Mouse (Mus musculus) forebrain, embryonic 11.5 days (tissue): Measurements from ENCODE around the gene Zdhhc1. TPM values are rescaled to one million over a fixed set of nuclear protein-coding genes. Genes with fewer than 3 reads are reported as not detected.
A peak's percentile ranks its signal among the peaks of the same experiment; 100 is the strongest.

Experiments used
- ATAC-seq: fragments of 200-750 bp; cut with Nextera tagmentation; replicated peaks from 2 replicates; pipeline ENCODE4 v1.8.0; 2017; ENCODE audit warnings: moderate TSS enrichment; ENCODE audit not compliant: low FRiP score
- DNase-seq: peaks from one replicate; pipeline ENCODE4 v3.0.0-alpha.2; 2017; ENCODE audit warnings: low spot score
- H3K27ac ChIP-seq: fragments of 300-500 bp; sonication (generic); 2 replicates; pipeline ENCODE4 v1.5.1; 2014; ENCODE audit warnings: low read depth, low read length
- H3K27me3 ChIP-seq: fragments of 300-500 bp; sonication (generic); 2 replicates; pipeline ENCODE4 v1.6.1; 2014; ENCODE audit warnings: mild to moderate bottlenecking, low read length, mixed read lengths; ENCODE audit not compliant: control insufficient read depth, insufficient read depth
- H3K36me3 ChIP-seq: fragments of 300-500 bp; sonication (generic); 2 replicates; pipeline ENCODE4 v1.6.1; 2014; ENCODE audit warnings: mild to moderate bottlenecking, low read length, moderate library complexity, mixed read lengths; ENCODE audit not compliant: control insufficient read depth, insufficient read depth
- H3K4me1 ChIP-seq: fragments of 300-500 bp; sonication (generic); replicated peaks from 2 replicates; pipeline ENCODE4 v1.6.1; 2014; ENCODE audit warnings: low read length, mixed read lengths; ENCODE audit not compliant: control insufficient read depth, insufficient read depth
- H3K4me2 ChIP-seq: fragments of 300-500 bp; sonication (generic); 2 replicates; pipeline ENCODE4 v1.6.1; 2014; ENCODE audit warnings: low read depth, mild to moderate bottlenecking, low read length, moderate library complexity, mixed read lengths; ENCODE audit not compliant: severe bottlenecking
- H3K4me3 ChIP-seq: fragments of 300-500 bp; sonication (generic); 2 replicates; pipeline ENCODE4 v1.5.1; 2014; ENCODE audit warnings: low read depth, low read length
- H3K9ac ChIP-seq: fragments of 300-500 bp; sonication (generic); 2 replicates; pipeline ENCODE4 v1.6.1; 2014; ENCODE audit warnings: low read length
- H3K9me3 ChIP-seq: fragments of 300-500 bp; sonication (generic); 2 replicates; pipeline ENCODE4 v1.6.1; 2016; ENCODE audit warnings: low read length, mixed read lengths; ENCODE audit not compliant: control insufficient read depth
- WGBS: fragments of 180-500 bp; shearing (Covaris S2); extraction: QIAGEN DNeasy Blood & Tissue Kit; methylation state at CpG from one replicate; pipeline ENCODE4 v1.1.7; 2014; 5-methylcytosine and 5-hydroxymethylcytosine counted together
- polyA plus RNA-seq: library from polyadenylated mRNA; unstranded; fragments of >200 nt; fragmentation: Nextera tagmentation; extraction: Ambion mirVana; gene quantifications from 2 replicates; pipeline ENCODE4 v1.2.1, GENCODE M21; 2014

Zdhhc1 gene
- polyA plus RNA-seq, 1 experiment from 2014 or later: 24.6 TPM

- Histone ChIP-seq H3K27me3 (peaks cover 4% of the 10 kb centered on the region; the same call in 1 of the 2 replicates), H3K36me3 (no peaks in the 10 kb centered on the region), H3K9ac (no peak overlapping the region), H3K4me3 (no peak overlapping the region), H3K27ac (no peak overlapping the region), H3K4me2 (no peak overlapping the region), H3K4me1 (peaks cover 8% of the 10 kb centered on the region), H3K9me3 (no peaks in the 10 kb centered on the region)
- DNase-seq: no peak
- ATAC-seq: no peak
- 90% methylated on average over 6 of the region's 6 CpGs for WGBS
These were observed 17.5 kb upstream of the Zdhhc1 start for GRCm38 (mm10) chr8:105514194-105514593.

GRCm38 (mm10) chr8:105509997-105510735, 13.5 kb upstream of the Zdhhc1 start:
- 53% methylated on average over 12 of the region's 12 CpGs for WGBS
- Histone ChIP-seq H3K4me2 (no peak overlapping the region), H3K4me1 (no peaks in the 10 kb centered on the region), H3K9me3 (no peaks in the 10 kb centered on the region), H3K27me3 (no peaks in the 10 kb centered on the region), H3K36me3 (no peaks in the 10 kb centered on the region), H3K27ac (no peak overlapping the region), H3K4me3 (no peak overlapping the region), H3K9ac (no peak overlapping the region)
- ATAC-seq (no peak), DNase-seq (no peak)

GRCm38 (mm10) chr8:105508758-105509157, 12.1 kb upstream of the Zdhhc1 start:
- no peak overlapping the region for H3K4me3 ChIP-seq
- H3K36me3 ChIP-seq: no peaks in the 10 kb centered on the region
- H3K9ac ChIP-seq: 0 out of 2 replicates have a peak overlapping the region, but pooled peaks have one; percentile 10
- ATAC-seq (no peak), DNase-seq (no peak)
- H3K9me3 ChIP-seq: no peaks in the 10 kb centered on the region
- H3K27me3 ChIP-seq: no peaks in the 10 kb centered on the region
- H3K4me2 ChIP-seq: no peak overlapping the region
- WGBS: 53% methylated on average over 1 of the region's 2 CpGs
- H3K4me1 ChIP-seq: no peaks in the 10 kb centered on the region
- no peak overlapping the region for H3K27ac ChIP-seq

GRCm38 (mm10) chr8:105506977-105507376, 10.3 kb upstream of the Zdhhc1 start:
- 85% methylated on average over 6 of the region's 6 CpGs for WGBS
- no peak overlapping the region for H3K27ac ChIP-seq
- ATAC-seq: no peak

GRCm38 (mm10) chr8:105504617-105505016, 7.9 kb upstream of the Zdhhc1 start:
- no peaks in the 10 kb centered on the region for H3K36me3 ChIP-seq
- H3K27me3 ChIP-seq: no peaks in the 10 kb centered on the region
- H3K9me3 ChIP-seq: no peaks in the 10 kb centered on the region
- ATAC-seq (no peak), DNase-seq (no peak)
- WGBS: 95% methylated on average over 3 of the region's 3 CpGs
- H3K27ac ChIP-seq: no peak overlapping the region
- H3K4me1 ChIP-seq: no peaks in the 10 kb centered on the region
- no peak overlapping the region for H3K4me2 ChIP-seq
- no peak overlapping the region for H3K9ac ChIP-seq
- H3K4me3 ChIP-seq: no peak overlapping the region

More at GRCm38 (mm10) chr8:105506977-105507376, 10.3 kb upstream of the Zdhhc1 start:
- Histone ChIP-seq H3K9me3 (no peaks in the 10 kb centered on the region), H3K36me3 (no peaks in the 10 kb centered on the region), H3K4me3 (no peak overlapping the region), H3K4me1 (no peaks in the 10 kb centered on the region), H3K27me3 (no peaks in the 10 kb centered on the region), H3K9ac (no peak overlapping the region), H3K4me2 (no peak overlapping the region)
- no peak for DNase-seq

- no peak overlapping the region for H3K4me2 ChIP-seq
- no peaks in the 10 kb centered on the region for H3K36me3 ChIP-seq
- H3K4me3 ChIP-seq: no peak overlapping the region
- H3K9ac ChIP-seq: no peak overlapping the region
- no peak for ATAC-seq
- no peak overlapping the region for H3K27ac ChIP-seq
- H3K27me3 ChIP-seq: no peaks in the 10 kb centered on the region
- peaks cover 6% of the 10 kb centered on the region for H3K4me1 ChIP-seq
- 80% methylated on average over 12 of the region's 12 CpGs for WGBS
- no peaks in the 10 kb centered on the region for H3K9me3 ChIP-seq
- no peak for DNase-seq
These were observed 3.1 kb upstream of the Zdhhc1 start for GRCm38 (mm10) chr8:105499787-105500186.

- Histone ChIP-seq H3K4me2 (peak overlapping the region; percentile 96), H3K4me3 (peak overlapping the region; percentile 78), H3K9ac (peak overlapping the region; percentile 89; the same call in 1 of the 2 replicates), H3K9me3 (no peaks in the 10 kb centered on the region), H3K4me1 (peaks cover 6% of the 10 kb centered on the region), H3K36me3 (no peaks in the 10 kb centered on the region), H3K27ac (no peak overlapping the region), H3K27me3 (no peaks in the 10 kb centered on the region)
- WGBS: 30% methylated on average over 17 of the region's 17 CpGs
- DNase-seq (no peak), ATAC-seq (no peak)
These were observed 1.1 kb downstream of the Zdhhc1 start for GRCm38 (mm10) chr8:105495350-105496302.

- H3K36me3 ChIP-seq: no peaks in the 10 kb centered on the region
- H3K9me3 ChIP-seq: no peaks in the 10 kb centered on the region
- ATAC-seq: no peak
- H3K9ac ChIP-seq: no peak overlapping the region
- H3K4me1 ChIP-seq: peaks cover 6% of the 10 kb centered on the region
- H3K27me3 ChIP-seq: no peaks in the 10 kb centered on the region
- H3K4me3 ChIP-seq: no peak overlapping the region
- DNase-seq: no peak
- H3K27ac ChIP-seq: no peak overlapping the region
- 89% methylated on average over 3 of the region's 3 CpGs for WGBS
- no peak overlapping the region for H3K4me2 ChIP-seq
These were observed 2.1 kb downstream of the Zdhhc1 start for GRCm38 (mm10) chr8:105494566-105494965.
